Mouse (Mus musculus): ENCODE measurements at regions not wholly inside any gene's neighbourhood (a gene's known extent, or its start where the extent isn't known, plus 50 kb on each side); places are given as distances from the start of the nearest gene placed in this dataset.

DNA sequence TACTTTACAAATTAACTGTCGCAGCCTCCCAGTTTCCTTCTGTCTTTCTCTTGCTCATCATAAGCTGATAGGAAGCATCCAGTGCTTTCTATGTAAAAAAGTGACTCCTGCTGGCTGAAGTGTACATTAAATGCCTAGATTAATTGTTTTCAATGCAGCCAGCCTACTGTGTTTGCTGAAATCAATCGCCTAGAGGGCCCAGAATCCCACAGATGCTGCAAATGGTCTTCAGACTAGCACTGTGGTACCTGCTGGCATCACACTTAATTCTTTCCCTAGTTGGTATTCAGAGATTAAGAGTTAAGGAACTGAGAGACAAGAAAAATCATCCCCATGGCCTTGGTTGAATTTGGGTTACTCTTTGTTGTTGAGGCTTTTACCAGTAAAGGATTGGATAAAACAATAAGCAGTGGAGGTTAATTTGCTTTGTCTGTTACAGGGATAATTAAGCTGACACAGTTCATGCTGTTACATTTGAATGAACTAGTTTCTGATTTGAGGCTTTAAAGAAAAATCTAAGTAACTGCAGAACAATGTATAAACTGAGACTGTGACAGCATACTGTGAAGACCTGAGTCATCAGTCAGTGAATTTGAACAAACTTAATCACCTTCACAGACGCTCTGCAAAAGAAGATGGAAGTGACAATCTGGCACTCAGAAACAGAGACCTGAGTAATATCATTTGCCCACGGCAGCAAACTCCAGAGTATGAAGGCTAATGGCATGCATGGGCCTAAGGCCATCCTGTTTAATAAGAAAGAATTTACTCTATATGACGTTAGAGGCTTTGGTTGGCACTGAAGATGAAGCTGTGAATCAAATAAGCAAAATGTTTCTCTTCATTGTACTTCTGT lies 339.0 kb upstream of the Ddi1 start:
- DNase-seq (ENCODE audit: low read depth, low spot score) = no peak
